Mouse (Mus musculus): ENCODE measurements at regions not wholly inside any gene's neighbourhood (a gene's known extent, or its start where the extent isn't known, plus 50 kb on each side); places are given as distances from the start of the nearest gene placed in this dataset.

DNA sequence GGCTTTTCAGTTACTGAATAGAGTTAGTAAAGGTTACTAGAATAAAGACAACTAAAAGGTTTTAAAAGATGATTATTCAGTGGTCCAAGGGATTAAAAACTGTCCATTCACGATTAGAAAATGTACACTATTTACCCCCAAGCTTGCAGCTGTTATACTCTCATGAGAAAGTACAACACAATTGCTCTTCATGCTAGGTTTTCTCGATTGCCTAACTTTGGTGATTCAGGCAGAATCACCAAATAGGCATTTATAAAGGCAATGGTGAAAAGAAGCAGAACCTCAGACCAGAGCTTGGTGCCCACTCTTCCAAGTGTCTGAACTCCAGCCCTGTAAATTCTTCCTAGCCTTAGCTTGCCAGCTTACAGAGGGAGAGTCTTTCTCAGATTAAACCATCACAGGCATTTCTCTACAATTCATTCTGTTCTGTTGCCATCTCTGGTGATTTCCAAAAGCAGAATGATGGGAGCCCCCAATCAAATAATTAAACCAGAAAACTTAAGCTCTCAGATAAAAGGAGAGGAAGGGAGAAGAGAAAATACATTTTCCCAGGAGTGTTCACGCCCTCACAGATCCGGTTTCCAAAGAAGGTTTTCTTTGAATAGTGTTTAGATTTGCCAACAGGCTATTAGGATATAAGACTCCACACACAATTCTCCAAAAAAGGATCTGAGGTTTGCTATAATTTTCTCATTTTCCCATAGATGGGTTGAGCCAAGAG lies 657.0 kb downstream of the Slc22a22 start:
- DNase-seq: no peak

GRCm38 (mm10) chr15:56818158-56818690 lies 659.2 kb downstream of the Slc22a22 start:
- DNase-seq: no peak

DNA sequence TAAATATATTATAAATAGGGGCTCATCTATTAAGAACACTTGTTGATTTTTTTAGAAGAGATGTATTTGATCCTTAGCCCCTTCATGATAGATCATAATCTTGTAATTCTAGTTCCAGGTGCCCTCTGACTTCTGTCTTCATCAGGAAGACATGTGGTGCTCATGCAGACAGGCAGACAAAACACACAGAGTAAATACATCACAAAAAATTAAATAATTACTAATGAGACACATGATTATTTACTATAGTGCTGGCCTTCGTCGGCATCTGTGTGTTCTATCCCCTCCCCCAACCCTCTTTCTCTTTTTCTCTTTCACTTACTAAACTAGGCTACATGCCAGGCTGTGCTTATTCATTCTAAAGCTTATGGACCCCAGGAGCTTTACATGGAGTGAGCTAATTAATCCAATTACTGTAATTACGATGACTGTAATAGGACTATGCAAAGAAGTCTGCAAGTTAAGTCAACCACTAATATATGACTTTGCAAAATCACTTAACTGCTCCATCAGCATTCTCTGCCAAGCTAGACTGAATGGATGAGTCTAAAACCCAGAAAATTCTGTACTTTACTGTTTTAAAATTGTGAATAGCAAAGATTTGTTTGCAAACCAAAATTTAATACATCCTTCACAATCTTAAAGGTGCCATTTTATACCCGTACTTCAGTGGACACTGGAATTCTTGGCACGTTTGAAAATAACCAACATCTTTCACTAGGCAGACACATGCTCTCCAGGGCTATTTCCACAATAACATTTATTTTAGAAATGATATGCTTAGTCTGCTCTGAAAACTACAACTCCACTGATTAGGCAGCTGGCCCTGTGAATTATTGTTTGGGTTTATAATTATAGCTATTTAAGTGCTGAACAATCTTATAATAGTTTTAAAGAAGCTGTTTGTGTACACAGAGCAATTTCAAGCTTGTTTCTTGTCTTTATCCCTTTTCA lies 659.9 kb downstream of the Slc22a22 start:
- no peak for DNase-seq

DNA sequence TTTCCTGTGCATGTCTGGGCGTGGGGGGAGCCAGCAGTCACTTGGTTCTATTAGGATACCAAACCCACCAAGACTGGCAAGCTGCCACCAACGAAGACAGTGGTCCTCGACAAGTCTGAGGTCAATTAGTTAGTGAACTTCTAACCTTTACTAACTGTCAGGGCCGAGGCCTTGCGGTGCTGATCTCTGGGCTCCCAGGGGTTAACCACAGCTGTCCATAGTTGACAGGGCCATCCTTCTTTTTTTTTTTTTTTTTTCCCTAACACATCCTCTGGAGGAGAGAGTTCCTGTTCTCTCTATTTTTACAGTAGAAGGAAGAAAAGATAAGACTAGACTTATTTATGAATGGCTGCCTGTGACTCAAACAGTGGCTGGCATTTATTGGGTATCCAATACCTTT lies 663.5 kb downstream of the Slc22a22 start:
- no peak for DNase-seq

- no peak for DNase-seq
These were observed 667.3 kb downstream of the Slc22a22 start for GRCm38 (mm10) chr15:56810151-56810550.

GRCm38 (mm10) chr15:56807611-56808010 lies 669.8 kb downstream of the Slc22a22 start:
- DNase-seq: no peak

- no peak for DNase-seq
These were observed 675.5 kb downstream of the Slc22a22 start for GRCm38 (mm10) chr15:56801933-56802332.

- no peak for DNase-seq
These were observed 702.0 kb downstream of the Slc22a22 start for GRCm38 (mm10) chr15:56775431-56775830.

DNA sequence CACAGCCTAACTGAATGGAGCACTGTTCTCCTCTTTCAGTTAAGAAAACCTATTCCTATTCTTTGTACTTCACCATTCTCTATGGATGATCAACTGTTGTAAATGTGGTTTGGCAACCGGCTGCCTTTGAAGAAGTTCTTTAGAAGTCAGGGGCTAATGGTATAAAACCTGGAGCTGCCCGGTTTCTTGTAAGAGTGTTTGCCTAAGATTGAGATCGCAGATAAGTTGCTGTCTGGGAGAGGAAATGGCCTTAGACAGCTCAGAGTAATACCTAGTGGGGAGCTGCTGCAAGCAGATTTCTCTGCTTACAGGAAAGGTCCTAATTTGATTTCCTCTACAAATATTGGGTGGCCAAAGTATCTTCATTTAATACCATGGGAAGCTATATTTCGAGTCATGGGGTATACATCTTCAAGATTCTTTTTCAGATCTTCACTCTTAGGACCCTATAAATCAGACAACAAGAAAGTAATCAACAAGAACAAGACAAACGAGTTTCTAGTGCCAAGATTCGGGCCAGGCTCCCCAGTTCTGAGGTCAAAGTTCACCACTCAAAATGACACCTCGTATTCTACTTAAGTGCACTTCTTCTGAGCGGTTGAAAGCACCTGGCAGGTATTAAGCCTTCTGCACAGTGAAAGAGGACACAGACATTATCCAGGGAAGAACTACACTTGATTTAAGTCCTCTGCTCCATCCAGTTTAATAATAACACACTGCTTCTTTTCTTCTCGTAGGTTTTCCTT lies 702.6 kb downstream of the Slc22a22 start:
- no peak for DNase-seq

DNA sequence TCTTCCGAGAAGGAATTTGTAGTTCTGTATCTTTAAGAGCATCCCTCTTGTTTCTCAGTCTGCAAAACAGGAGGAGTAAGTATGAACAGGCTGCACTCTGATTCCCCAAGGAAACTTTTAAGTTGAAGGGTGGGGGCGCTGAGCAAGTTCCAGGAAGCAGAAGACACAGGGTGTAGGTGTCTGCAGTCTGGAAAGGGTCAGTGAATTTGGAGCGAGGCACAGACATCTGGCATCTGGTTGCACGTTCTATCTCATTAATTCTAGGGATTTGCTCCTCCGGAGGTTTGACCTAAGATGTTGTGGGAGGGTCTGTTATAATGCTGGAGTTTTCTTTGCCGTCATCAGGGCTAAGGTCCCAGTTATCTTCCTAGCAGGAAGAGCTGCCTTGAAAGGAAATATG lies 711.1 kb downstream of the Slc22a22 start:
- DNase-seq: no peak

DNA sequence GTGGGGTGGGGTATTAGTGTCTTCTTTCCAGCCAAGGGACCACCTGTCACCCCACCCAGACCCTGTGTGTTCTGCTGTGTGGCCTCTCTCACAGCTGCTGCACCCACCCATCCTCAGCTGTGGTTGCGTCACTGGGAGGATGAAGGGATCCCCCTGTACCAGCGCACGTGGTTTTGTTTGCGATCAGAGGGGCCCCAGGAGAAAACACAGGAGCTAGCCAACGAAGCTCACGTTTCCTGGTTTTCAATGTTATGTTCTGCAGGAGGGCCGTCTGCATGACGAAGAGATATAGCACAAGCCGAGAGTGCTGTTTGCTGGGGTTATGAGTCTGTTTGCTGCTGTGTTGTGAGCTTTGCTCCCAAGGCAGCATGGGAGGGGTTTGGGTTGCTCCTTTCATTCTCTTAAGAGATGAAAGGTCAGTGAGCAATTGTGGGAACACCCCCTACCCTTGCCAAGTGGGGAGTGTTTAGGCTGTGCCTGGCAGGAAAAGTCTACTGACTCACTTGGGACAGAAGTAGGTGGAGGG lies 712.4 kb downstream of the Slc22a22 start:
- DNase-seq: peak; percentile 5

- no peak for DNase-seq
These were observed 713.4 kb downstream of the Slc22a22 start for GRCm38 (mm10) chr15:56764019-56764418.

DNA sequence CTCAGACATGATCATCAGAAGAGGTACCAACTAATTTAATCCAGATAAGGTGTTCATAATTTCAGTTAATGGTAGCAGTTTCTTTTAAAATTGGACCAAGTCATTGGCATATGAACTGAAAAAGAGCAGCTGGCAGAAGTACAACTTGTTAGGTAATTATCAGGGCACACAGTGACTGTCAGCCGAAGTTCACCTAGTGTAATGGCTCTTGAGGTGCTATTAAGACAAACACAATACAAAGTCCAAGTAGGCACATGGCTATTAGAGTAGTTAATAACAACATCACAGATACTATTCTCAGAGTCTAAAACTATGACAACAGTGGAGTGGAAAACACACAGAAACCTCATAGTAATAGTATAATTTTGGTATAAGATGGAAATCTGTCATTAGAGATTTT lies 730.7 kb downstream of the Slc22a22 start:
- no peak for DNase-seq

GRCm38 (mm10) chr15:56744915-56745314 lies 732.5 kb downstream of the Slc22a22 start:
- no peak for DNase-seq

All from thymus, postnatal 4 days (tissue).